Mouse (Mus musculus): Measurements from ENCODE around the gene Hspb2.

DNA sequence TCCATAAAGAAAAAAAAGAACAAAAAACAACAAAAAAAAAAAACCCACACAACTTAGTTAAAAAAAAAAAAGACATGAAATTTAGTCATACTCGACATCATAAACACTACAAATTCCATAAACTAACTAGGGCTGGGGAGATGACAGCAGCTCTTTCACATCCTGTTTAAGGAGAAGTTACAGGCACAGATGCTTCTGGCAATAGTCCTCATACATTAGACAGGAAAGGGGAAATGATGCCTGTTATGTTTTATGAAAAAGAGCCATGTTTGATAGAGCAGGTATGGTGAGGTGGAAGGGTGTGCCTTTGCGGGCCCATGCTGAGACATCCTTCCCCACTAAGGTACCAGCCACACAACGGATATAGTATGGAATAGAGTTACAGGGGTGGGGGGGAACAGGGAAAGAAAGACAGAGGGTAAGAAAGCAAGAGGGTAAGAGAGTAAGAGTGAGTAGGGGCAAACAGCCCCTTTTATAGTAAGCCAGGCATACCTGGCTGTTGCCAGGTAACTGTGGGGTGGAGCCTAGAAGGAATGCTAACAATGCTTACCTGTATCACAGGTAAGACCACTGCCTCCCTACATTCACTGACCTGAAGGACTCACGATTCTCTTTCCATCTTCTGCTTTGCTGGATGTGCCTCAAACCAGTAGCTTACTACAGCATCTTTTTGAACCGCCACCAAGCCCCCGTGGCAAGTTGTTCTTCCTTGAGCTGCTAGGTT, 9.5 kb upstream of the Hspb2 start:
- no peak for TF ChIP-seq CTCF (IDR thresholded peaks at IDR 0.05; ENCODE audit: borderline replicate concordance, control insufficient read depth, extremely low read depth, insufficient read depth, low read length, poor library complexity)
- TF ChIP-seq POLR2A (IDR thresholded peaks at IDR 0.05; ENCODE audit: control insufficient read depth, extremely low read depth, insufficient read depth, low read length, poor library complexity), result no peak
